Mouse (Mus musculus) cerebellum, adult (tissue): ENCODE data around the gene Wdcp.
"Not testable (repeated sequence)": the region's sequence is repeated elsewhere in the genome, so short reads cannot be mapped to it uniquely, and the experiment has no call there.

ENCODE experiments used
- ATAC-seq: cut with Nextera tagmentation; 2 replicates; pipeline ENCODE4 v1.9.2; 2017; ENCODE audit warnings: mild to moderate bottlenecking, moderate library complexity, mixed read lengths; ENCODE audit not compliant: insufficient number of reproducible peaks, low FRiP score, low TSS enrichment

Wdcp gene

DNA sequence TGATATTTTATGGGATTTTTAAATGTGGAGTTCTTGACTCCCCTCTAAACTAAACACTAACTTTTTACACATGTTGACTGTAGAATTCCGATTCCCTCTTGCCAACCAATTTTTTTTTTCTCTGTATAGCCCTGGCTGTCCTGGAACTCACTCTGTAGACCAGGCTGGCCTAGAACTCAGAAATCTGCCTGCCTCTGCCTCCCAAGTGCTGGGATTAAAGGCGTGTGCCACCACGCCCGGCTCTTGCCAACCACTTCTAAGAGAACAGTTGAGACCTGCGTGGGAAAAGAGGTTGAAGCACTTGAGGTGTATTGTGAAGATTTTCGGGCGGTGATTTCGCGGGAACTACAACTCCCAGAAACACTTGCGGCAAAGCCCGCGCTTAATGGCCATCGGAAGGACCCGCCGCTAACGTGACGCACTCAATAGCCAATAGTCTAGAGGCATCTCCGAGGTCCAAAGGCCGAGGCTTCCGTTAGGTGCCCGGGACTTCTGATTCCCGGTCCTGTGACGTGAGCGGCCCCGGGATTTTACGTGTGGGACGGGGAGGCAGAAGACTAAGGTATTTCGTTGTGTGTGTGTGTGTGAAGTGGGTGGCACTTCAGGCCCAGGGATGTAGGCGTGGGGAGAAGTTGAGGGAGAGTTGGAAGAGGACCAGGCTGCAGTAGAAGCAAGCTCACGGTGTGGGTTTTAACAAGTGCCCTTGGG, at the start of gene Wdcp:
Gene Wdcp (plus strand): TSS at position 414 of the 708 bp plus-strand sequence.
- peak; percentile 99 for ATAC-seq

DNA sequence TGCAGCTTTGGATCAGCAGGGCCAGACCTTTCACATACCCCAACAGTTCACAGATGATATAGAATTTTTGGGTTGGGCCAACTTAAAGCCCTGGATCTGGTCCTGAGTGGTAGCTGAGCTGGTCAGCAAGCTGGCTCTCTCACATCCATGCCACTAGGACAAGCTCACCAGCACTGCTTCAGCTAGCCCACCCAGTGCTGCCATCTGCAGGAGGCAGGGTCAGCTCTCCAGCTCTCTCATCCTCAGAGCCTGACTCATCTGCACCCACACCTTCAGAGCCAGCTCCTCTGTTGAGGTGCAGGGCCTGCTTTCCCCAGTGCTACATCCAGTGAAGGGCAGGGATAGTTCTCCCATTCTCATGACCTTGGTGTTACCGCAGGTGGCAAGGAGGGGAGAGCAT, 49.4 kb upstream of the Wdcp start:
- ATAC-seq: no peak

GRCm38 (mm10) chr12:4797471-4797870, 45.6 kb upstream of the Wdcp start:
- ATAC-seq: not testable (repeated sequence)

DNA sequence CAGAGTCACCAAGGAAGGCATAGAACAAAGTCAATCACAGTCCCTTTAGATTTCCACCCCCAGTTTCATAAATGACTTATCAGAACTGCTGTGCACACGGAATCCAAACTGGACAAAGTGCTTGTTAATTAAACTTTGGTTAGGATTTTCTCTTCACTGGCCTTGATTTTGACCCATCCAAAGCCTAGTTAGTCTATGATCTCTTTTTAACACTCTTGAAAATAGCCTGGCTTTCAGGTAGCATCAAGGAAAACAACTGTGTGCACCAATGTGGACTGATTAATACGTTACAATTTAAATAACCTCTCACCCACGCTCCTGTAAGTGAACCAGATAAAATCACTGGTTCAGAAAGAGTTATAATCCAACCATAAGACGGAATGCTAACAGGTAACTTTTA, 32.1 kb upstream of the Wdcp start:
- no peak for ATAC-seq

DNA sequence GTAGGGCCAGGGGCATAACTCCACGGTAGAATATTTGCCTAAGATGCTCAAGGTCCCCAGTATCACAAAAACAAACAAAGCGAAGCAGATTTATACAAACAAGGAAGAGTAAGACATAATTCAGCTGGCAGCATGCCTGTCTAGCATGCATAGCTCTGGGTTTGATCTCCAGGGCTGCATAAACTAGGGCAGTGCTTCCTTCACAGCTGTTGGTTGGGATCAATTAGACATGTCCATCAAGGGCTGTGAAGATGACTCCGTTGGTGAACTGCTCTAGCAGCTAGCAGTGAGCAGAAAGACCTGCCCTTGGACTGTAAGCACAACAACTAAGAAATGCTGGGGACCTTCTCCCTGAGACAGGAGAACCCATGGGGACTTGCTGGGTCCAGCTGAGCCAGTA, 31.4 kb upstream of the Wdcp start:
- ATAC-seq: no peak

DNA sequence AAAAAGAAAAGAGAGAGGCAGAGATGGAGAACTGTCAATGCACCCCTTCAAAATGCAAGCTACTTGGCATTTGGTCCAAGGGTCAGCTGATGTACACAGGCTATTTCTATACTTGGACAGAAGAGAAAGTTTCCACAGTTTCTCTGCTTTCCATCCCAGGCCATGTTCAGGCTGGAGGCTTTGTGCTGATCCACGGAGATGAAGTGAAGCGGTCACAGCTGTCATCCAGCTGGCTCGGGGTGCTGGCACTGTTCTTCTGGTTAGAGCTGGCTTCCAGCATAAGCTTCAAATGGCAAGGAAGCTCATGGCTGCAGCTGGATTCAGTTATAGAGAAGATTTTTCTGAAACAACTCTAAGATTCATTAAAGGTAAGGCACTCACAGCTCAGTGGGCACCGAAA, 29.5 kb upstream of the Wdcp start:
- no peak for ATAC-seq

DNA sequence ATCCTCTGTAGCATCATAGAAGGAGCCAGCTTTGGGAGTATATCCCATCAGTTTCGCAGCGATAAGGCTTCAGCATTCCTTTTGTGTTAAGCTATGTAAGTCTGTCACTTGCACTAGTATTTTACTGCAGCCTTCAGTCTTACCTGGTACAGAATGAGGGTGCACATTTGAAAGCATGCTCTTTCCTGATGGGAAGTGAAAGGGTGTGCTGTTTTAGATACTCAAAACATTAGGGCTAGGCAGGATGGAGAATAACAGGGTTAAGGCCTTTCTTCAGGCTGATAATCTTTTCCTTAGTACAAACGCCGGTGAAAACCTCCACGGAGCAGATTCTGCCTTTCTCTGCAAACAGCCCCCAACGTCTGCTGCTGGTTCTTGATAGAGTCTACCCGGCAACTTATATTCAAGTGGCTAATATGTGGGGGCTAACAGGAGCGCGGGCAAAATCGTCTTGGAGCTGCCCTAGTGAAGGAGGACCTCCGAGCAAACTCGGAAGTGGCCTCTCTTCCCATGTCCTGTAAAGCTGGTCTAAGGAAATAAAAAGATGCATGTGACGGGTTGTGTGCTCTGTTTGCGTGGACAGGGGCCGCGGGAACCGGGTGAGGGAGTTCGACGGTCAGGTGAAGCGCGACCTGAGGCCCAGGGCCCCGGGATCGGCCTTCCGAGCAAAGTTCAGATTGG, 26.3 kb upstream of the Wdcp start:
- ATAC-seq: 0 out of 2 replicates have a peak, but pooled peaks have one; percentile 7

DNA sequence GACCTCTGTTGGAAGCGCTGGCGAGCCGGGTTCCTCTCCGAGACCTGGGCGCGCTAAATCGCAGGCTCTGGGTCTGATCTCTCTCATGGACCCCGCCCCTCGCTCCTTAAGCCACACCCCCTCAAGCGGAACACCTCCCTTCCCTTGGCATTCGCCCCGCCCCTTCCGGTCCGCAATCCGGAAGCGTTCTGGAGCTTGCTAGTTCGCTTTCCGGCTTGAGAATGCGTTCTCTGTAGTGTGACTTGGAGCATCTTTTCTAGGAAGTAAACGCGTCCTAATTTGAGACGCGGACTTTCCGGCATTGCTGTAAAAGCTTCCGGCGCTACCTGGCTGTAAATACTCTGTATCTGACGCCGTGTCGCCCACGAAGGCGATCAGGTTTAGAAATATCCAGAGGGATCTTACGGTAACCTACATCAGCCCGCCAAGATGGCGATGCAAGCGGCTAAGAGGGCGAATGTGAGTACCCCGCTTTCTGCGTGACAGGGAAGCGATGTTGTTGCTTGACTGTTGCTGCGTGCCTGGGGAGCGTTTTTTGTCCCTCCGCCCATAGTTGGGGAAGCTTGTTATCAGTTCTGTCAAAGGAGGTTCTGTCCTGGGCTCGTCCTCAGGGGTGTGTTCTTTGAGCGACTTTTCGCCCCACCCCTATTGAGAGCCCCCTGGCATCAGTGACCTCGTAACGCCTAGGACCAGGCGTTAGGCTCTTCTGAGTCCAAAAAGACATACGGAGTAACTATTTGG, 25.6 kb upstream of the Wdcp start, which contains the start of gene Sf3b6:
Gene Sf3b6 (plus strand): TSS at position 184 of the 741 bp plus-strand sequence.
- ATAC-seq: peak; percentile 95

DNA sequence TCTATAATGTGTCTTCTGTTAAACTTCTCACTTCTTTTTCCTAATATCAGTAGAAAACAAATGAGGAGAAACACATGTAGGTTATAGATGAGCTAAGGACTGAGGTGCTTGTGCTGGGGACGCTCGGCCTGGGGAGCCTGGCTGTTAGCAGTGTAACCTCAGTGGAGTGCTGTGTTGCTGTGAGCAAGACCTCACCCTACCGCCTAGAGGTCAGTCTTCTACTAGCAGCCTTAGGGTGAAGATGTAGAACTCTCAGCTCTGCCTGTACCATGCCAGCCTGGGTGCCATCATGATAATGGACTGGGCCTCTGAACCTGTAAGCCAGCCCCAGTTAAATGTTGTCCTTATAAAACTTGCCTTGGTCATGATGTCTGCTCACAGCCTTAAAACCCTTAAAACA, 15.8 kb upstream of the Wdcp start:
- ATAC-seq: no peak

GRCm38 (mm10) chr12:4836959-4837358, 6.1 kb upstream of the Wdcp start:
- ATAC-seq: no peak

- no peak for ATAC-seq
Observed at GRCm38 (mm10) chr12:4840010-4840409, 3.1 kb upstream of the Wdcp start.

- no peak for ATAC-seq
Observed at GRCm38 (mm10) chr12:4840741-4841140, 2.4 kb upstream of the Wdcp start.

DNA sequence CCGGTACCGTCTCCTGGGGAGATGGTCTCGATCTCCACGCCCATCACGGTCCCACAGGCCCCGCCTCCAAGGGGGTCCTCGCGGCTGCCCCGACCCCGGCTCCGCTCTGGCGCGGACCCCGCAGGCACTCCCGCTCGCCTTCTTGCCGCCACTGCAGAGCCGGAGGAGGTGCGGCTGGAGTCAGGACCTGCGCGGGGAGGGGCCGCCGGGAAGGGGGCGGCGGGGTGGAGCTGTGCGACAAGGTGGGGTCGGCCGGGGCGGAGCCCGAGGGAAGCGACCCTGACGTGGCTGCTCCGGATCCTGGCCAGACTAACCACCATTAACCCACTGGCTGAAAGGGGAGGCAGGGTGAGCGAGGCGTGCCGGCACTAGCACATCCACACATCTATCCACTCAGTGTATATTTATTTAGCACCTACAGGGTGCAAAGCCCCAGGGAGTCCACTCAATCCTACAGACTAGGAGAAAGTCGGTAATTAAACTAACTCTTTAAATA, 1.7 kb upstream of the Wdcp start, which contains the start of gene Fkbp1b:
Gene Fkbp1b (minus strand): TSS at position 200 of the 496 bp plus-strand sequence.
- 0 out of 2 replicates have a peak, but pooled peaks have one; percentile 14 for ATAC-seq

DNA sequence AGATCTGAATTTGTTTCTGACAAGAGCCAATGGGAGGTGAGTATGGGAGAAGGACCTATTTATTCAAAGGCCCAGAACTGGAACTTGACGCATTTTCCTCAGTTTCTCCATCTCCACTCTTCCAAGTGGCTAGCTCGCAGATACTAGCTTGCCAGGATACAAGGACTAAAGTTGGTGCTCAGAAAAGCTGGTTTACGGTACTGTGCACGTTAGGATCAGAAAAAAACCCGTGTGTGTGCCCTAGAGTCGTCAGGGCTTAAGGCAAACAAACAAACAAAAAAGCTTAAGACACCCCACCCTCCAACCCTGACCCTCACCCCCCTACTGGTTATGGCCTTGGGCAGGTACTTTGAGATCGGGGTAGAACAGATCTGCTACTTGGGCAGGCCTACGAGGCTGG, 647 bp upstream of the Wdcp start:
- ATAC-seq: no peak

GRCm38 (mm10) chr12:4843741-4844140, 638 bp downstream of the Wdcp start:
- ATAC-seq: no peak

DNA sequence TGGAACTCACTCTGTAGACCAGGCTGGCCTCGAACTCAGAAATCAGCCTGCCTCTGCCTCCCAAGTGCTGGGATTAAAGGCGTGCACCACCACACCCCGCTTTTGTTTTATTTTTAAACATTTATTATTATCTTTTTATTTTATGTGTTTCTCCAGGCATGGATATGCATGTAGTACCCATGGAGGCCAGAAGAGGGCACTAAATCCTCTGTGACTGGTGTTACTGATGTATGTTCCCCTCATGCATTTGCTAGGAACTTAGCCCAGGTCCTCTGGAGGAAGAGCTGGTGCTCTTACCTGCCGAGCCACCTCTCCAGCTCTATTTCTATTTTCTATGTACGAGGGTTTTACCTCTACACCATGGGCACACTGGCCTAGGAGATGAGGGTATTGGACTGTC, 13.1 kb downstream of the Wdcp start:
- no peak for ATAC-seq

DNA sequence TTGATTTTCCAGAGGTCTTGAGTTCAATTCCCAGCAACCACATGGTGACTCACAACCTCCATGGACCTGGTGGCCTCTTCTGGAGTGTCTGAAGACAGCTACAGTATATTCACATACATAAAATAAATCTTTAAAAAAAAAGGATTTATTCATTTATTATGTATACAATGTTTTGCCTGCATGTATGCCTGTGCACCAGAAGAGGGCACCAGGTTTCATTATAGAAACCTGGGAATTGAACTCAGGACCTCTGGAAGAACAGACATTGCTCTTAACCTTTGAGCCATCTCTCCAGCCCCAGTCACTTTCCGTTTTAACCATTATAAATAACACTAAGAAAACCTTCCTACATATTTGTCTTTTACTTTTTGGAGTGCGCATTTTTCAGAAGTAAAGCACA, 13.7 kb downstream of the Wdcp start:
- ATAC-seq: no peak

GRCm38 (mm10) chr12:4859241-4859914, 16.3 kb downstream of the Wdcp start:
- no peak for ATAC-seq

GRCm38 (mm10) chr12:4862672-4863071, 19.6 kb downstream of the Wdcp start:
- ATAC-seq: no peak

DNA sequence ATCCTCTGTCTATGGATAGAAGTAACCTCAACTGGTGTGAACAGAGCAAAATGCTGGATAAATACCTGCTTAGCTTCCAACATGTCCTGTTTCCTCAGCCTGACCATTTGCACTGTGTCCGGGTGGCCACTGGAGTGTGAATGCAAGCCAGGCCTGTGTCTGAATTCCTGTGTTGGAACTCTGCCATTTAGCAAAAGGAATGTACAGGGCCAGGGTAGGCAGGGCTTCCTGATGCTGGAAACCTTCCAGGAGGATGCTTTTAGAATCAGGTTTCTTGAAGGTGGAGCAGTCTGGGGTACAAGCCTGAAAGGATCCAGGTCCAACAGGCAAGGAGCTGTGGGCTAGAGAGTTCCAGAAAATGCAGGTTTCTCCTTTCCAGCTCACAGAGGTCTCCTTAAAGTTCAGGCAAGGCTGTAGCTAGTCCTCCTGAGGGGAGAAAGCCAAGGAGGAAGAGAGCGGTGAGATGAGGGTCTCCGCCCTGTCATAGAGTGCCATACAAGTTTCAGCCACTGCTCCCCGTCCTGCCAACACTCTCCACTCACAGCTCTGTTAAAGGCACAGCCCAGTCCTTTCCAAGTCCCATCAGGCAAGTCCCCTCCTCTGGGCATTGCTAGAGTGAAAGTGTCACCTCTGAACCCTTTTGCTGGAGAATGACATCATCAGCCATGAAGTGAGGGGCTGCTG, 20.7 kb downstream of the Wdcp start:
- ATAC-seq: peak; percentile 60; the same call in 1 of the 2 replicates
